Mouse (Mus musculus) heart, embryonic 15.5 days (tissue): Measurements from ENCODE around the gene Ncor1. TPM values are rescaled to one million over a fixed set of nuclear protein-coding genes. Genes with fewer than 3 reads are reported as not detected.
A peak's percentile ranks its signal among the peaks of the same experiment; 100 is the strongest.
"Not testable (repeated sequence)": the region's sequence is repeated elsewhere in the genome, so short reads cannot be mapped to it uniquely, and the experiment has no call there.

ENCODE experiments used
- ATAC-seq: fragments of 200-750 bp; cut with Nextera tagmentation; replicated peaks from 2 replicates; pipeline ENCODE4 v1.8.0; 2017; ENCODE audit warnings: low read depth, moderate TSS enrichment; ENCODE audit not compliant: insufficient number of reproducible peaks, insufficient read depth, low FRiP score
- H3K27ac ChIP-seq: fragments of 300-500 bp; sonication (generic); 2 replicates; pipeline ENCODE4 v1.5.1; 2015; ENCODE audit warnings: mild to moderate bottlenecking, inconsistent platforms
- H3K27me3 ChIP-seq: fragments of 300-500 bp; sonication (generic); 2 replicates; pipeline ENCODE4 v1.6.1; 2015; ENCODE audit warnings: inconsistent platforms
- H3K36me3 ChIP-seq: fragments of 300-500 bp; sonication (generic); 2 replicates; pipeline ENCODE4 v1.6.1; 2015; ENCODE audit warnings: mild to moderate bottlenecking, inconsistent platforms
- H3K4me1 ChIP-seq: fragments of 300-500 bp; sonication (generic); replicated peaks from 2 replicates; pipeline ENCODE4 v1.6.1; 2015; ENCODE audit warnings: inconsistent platforms
- H3K4me2 ChIP-seq: fragments of 300-500 bp; sonication (generic); 2 replicates; pipeline ENCODE4 v1.6.1; 2015; ENCODE audit warnings: inconsistent platforms, mild to moderate bottlenecking, moderate library complexity
- H3K4me3 ChIP-seq: fragments of 300-500 bp; sonication (generic); 2 replicates; pipeline ENCODE4 v1.5.1; 2015; ENCODE audit warnings: mild to moderate bottlenecking, inconsistent platforms
- H3K9ac ChIP-seq: fragments of 300-500 bp; sonication (generic); 2 replicates; pipeline ENCODE4 v1.6.1; 2015; ENCODE audit warnings: mild to moderate bottlenecking, inconsistent platforms
- H3K9me3 ChIP-seq: fragments of 300-500 bp; sonication (generic); replicated peaks from 2 replicates; pipeline ENCODE4 v1.6.1; 2016; ENCODE audit warnings: inconsistent platforms
- WGBS: fragments of 180-500 bp; shearing (Covaris S2); methylation state at CpG from one replicate; pipeline ENCODE4 v1.1.7; 2015; ENCODE audit warnings: mixed read lengths; 5-methylcytosine and 5-hydroxymethylcytosine counted together
- polyA plus RNA-seq: library from polyadenylated mRNA; unstranded; fragments of >200 nt; fragmentation: Nextera tagmentation; extraction: Ambion mirVana; gene quantifications from 2 replicates; pipeline ENCODE4 v1.2.1, GENCODE M21; 2015

The Ncor1 gene
- polyA plus RNA-seq, 1 experiment from 2014 or later = 112 TPM

DNA sequence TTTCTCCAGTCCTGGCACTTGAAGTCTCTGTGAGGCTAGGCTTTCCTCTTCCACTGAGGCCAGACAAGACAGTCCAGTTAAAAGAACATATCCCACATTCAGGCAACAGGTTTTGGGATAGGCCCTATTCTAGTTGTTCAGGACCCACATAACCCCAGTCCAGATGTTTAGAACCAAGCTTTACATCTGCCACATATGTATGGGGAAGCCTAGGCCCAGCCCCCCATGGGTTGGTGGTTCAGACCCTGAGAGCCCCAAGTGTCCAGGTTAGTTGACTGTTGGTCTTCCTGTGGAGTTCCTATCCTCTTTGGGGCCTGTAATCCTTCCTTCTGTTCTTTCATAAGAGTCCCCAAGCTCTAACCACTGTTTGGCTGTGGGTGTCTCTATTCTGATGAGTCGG is 170.6 kb downstream of the Ncor1 start:
- Histone ChIP-seq H3K9me3 (no peaks in the 10 kb centered on the region), H3K4me3 (no peak overlapping the region), H3K36me3 (peaks cover 38% of the 10 kb centered on the region; the same call in 1 of the 2 replicates), H3K4me2 (no peak overlapping the region), H3K27ac (no peak overlapping the region), H3K4me1 (no peaks in the 10 kb centered on the region; the same call in 1 of the 2 replicates), H3K9ac (no peak overlapping the region), H3K27me3 (no peaks in the 10 kb centered on the region)
- ATAC-seq = no peak
- WGBS = 94% methylated on average over 1 of the region's 1 CpGs

DNA sequence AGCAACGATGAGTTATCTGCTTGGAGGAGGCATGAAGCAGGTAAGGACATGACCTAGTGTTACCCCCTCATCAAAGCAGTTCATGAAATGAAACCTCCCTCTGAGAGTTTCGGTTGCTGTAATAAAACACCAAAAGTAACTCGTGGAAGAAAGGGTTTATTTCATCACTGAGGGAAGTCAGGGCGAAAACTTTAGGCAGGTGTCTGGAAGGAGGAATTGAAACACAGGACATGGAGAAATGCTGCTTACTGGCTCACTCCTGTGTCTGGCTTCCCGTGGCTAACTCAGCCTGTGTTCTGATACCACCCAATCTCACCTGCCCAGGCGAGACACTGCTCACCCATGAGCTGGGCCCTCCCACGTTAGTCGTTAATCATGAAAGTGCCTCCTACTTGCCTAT is 173.3 kb downstream of the Ncor1 start:
- H3K9me3 ChIP-seq = no peaks in the 10 kb centered on the region
- ATAC-seq = no peak
- no peak overlapping the region for H3K4me3 ChIP-seq
- H3K9ac ChIP-seq = no peak overlapping the region
- H3K36me3 ChIP-seq = peaks cover 33% of the 10 kb centered on the region; the same call in 1 of the 2 replicates
- H3K4me1 ChIP-seq = peaks cover 9% of the 10 kb centered on the region; the same call in 1 of the 2 replicates
- 80% methylated on average over 8 of the region's 8 CpGs for WGBS
- H3K27ac ChIP-seq = no peak overlapping the region
- no peaks in the 10 kb centered on the region for H3K27me3 ChIP-seq
- H3K4me2 ChIP-seq = no peak overlapping the region

DNA sequence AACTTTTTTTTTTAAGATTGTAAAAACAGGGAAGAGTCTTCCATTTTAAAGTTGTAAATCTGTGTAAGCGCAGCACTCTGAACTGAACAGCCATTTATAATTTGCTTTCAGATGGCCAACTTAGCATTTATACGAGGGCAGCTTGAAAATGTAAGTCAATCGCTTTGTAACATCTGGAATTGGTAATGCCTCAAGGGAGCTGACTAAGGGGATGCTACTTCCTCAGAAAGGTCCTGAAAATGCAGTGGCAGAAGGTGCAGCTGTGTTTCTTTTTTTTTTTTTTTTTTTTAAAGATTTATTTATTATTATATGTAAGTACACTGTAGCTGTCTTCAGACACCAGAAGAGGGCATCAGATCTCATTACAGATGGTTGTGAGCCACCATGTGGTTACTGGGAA is 174.3 kb downstream of the Ncor1 start:
- not testable (repeated sequence) for H3K4me2 ChIP-seq, ATAC-seq, H3K4me1 ChIP-seq, H3K9me3 ChIP-seq, H3K27ac ChIP-seq, H3K4me3 ChIP-seq, H3K9ac ChIP-seq, H3K27me3 ChIP-seq
- WGBS = 90% methylated on average over 3 of the region's 3 CpGs
- peaks cover 33% of the 10 kb centered on the region; the same call in 1 of the 2 replicates for H3K36me3 ChIP-seq

DNA sequence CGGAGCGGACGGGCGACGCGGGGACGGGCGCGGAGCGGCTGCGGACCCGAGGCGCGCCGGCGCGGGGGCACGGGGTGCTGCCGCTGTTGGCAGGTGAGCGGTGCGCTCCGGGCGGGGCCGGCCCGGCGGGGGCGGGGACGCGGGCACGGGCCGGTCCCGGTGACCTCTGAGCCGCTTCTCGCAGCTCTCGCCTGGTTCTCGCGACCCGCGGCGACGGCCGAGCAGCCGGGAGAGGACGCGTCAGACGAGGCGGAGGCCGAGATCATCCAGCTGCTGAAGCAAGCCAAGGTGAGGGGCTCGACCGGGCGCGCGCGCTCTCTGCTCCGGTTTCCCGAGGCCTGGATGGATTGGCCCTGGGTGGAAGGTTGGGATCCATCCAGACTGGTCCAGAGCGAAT is 176.7 kb downstream of the Ncor1 start:
- H3K27me3 ChIP-seq = no peaks in the 10 kb centered on the region
- WGBS = under 1% methylated on average over 57 of the region's 57 CpGs
- ATAC-seq = peak; percentile 82

DNA sequence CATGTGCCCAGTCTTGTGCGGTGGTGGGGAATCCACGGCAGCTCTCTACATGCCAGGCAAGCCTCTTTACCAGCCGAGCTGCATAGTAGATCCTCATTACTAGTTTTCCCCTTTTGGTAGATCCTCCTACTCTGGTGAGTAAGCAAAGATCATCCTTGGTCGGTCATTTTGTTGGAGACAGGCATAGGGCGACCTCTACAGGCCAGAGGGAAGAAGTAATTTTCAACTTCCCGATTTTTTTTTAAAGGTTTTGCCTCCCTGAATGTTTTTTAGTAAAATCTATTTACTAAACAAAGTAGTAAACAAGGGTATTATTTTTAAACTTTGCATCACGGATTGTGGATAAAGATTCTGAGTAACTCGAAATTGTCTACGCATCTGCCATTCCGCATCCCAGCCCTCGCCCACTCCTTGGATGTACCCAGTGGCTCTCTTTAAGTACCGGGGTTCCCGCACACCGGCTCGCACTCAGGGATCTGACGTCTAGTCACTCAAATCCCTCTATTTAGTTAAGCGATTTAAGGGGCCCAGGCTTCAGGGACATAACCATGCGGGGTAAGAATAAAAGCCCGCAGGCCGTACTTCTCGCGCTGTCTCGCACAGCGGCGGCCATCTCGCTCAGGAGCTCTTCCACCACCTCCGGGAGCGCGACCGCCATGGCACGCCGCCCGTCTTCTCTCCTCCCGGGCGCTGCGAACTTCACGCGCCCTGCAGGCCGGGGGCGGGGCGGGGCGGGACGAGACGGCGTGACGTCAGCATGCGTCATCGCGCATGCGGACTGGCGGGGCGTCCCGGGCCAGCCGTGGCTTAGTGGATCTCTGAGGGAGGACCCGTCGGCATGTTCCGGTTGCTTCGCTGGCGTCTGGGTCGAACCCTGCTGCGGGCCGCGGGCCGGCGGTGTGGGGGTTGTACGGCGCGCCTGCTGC is 177.4 kb downstream of the Ncor1 start, which contains the start of the genes Zswim7 and Ttc19:
TSS of gene Zswim7 (minus strand) at position 701 of the 926 bp plus-strand sequence.
TSS of gene Ttc19 (plus strand) at position 799 of the 926 bp plus-strand sequence.
- ATAC-seq = peak; percentile 95
- H3K9me3 ChIP-seq = no peaks in the 10 kb centered on the region
- H3K36me3 ChIP-seq = peaks cover 25% of the 10 kb centered on the region; the same call in 1 of the 2 replicates
- H3K27ac ChIP-seq = peak within 1 kb of the TSS; percentile 95
- H3K4me1 ChIP-seq = peaks cover 9% of the 10 kb centered on the region; the same call in 1 of the 2 replicates
- WGBS = under 1% methylated on average over 68 of the region's 68 CpGs
- peak within 1 kb of the TSS; percentile 71 for H3K9ac ChIP-seq
- H3K4me3 ChIP-seq = peak within 1 kb of the TSS; percentile 71
- no peaks in the 10 kb centered on the region for H3K27me3 ChIP-seq
- peak within 1 kb of the TSS; percentile 64 for H3K4me2 ChIP-seq

More for the DNA sequence above, 176.7 kb downstream of the Ncor1 start:
- Histone ChIP-seq H3K9ac (peak overlapping the region; percentile 71), H3K27ac (peak overlapping the region; percentile 95), H3K4me3 (peak overlapping the region; percentile 71), H3K4me1 (peaks cover 9% of the 10 kb centered on the region; the same call in 1 of the 2 replicates), H3K9me3 (no peaks in the 10 kb centered on the region), H3K36me3 (peaks cover 29% of the 10 kb centered on the region; the same call in 1 of the 2 replicates), H3K4me2 (peak overlapping the region; percentile 64)

DNA sequence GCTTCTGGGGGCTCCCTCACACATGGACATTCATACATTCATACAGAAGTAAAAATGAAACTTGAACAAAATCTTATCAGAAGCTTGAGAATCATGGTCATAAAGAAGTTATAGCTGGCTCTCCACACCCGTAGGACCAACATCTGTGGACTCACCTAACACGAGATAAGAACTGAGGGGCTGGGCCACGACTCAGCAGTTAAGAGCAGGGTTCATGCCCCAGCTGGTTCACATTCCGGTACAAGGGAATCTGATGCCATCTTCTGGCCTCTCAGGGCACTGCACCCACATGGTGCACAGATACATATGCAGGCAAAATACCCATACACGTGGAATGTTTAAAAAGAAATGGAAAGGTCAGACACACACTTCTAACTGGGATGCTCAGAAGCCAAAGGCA is 180.3 kb downstream of the Ncor1 start:
- no peak overlapping the region for H3K4me3 ChIP-seq
- no peak overlapping the region for H3K4me2 ChIP-seq
- ATAC-seq = no peak
- no peaks in the 10 kb centered on the region for H3K9me3 ChIP-seq
- H3K36me3 ChIP-seq = 0 out of 2 replicates have a peak, but pooled peaks cover 3% of the 10 kb centered on the region
- no peaks in the 10 kb centered on the region for H3K27me3 ChIP-seq
- H3K4me1 ChIP-seq = peaks cover 9% of the 10 kb centered on the region; the same call in 1 of the 2 replicates
- 12% methylated on average over 5 of the region's 5 CpGs for WGBS
- H3K27ac ChIP-seq = no peak overlapping the region
- no peak overlapping the region for H3K9ac ChIP-seq

DNA sequence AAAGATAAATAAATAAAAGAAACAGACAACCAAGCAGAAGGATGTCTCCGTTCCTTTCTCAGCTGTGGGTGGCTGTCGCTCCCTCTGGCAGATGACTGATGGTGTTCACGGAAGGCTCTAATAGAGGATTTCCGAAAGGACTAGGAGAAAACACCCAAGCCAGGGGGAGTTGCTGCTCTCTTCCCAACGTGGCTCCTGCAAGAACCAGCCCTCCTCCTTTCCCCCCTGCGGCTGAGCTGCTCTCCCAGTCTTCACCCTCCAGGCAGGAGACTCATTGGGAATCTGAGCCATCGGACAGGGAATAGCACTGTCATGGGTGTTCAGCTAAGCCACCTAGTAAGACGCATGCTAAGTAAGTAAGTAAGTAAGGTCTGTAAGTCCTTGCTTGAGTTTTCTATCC is 181.3 kb downstream of the Ncor1 start:
- WGBS = 54% methylated on average over 8 of the region's 8 CpGs
- ATAC-seq = no peak
- no peaks in the 10 kb centered on the region for H3K27me3 ChIP-seq
- H3K9ac ChIP-seq = no peak overlapping the region
- H3K4me1 ChIP-seq = peaks cover 7% of the 10 kb centered on the region; the same call in 1 of the 2 replicates
- H3K9me3 ChIP-seq = no peaks in the 10 kb centered on the region
- H3K36me3 ChIP-seq = no peaks in the 10 kb centered on the region
- H3K27ac ChIP-seq = no peak overlapping the region
- no peak overlapping the region for H3K4me3 ChIP-seq
- H3K4me2 ChIP-seq = no peak overlapping the region

DNA sequence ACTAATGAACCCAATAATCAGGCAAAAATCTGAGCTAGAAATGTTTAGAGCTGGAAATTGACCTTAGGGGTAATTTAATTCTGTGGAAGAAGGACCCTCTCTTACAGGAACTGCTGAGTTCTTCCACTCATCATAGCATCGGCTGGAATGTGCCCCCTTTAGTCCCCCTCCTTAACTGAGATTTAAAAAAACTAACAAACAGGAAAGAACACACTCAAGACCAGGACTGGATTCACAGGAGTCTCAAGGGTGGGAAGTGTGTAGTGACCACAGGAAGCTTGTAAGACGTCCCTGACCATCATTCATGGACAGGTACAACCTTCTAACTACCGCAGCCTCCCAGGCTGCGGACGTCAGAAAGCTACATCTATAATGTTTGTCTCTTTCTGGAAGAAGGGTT is 187.5 kb downstream of the Ncor1 start:
- ATAC-seq = no peak
- WGBS = 57% methylated on average over 5 of the region's 5 CpGs

DNA sequence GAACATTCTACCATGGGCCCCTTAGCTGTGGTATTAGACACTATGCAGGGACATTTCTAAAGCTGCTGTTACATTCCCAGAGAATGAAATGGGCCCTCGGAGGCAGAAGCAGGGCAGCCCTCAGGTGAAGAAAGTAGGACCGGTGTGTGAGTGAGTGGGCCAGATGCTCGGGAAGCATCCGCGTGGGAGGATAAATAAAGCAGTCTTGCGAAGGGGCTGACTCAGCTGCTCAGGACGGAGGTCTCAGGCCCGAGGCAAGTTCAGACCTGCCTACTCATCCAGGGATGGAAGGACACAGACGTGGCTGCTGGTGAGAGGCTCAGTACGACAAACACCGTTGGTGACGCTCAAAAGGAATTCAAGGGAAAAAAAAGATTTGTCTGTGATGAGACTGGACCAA is 189.2 kb downstream of the Ncor1 start:
- no peaks in the 10 kb centered on the region for H3K36me3 ChIP-seq
- H3K27ac ChIP-seq = no peak overlapping the region
- H3K9me3 ChIP-seq = no peaks in the 10 kb centered on the region
- WGBS = 71% methylated on average over 12 of the region's 12 CpGs
- no peak overlapping the region for H3K4me2 ChIP-seq
- no peaks in the 10 kb centered on the region for H3K4me1 ChIP-seq
- no peaks in the 10 kb centered on the region for H3K27me3 ChIP-seq
- ATAC-seq = no peak
- H3K9ac ChIP-seq = no peak overlapping the region
- no peak overlapping the region for H3K4me3 ChIP-seq

More for the DNA sequence above, 187.5 kb downstream of the Ncor1 start:
- H3K27ac ChIP-seq = no peak overlapping the region
- H3K4me3 ChIP-seq = no peak overlapping the region
- no peak overlapping the region for H3K4me2 ChIP-seq
- H3K27me3 ChIP-seq = no peaks in the 10 kb centered on the region
- no peaks in the 10 kb centered on the region for H3K4me1 ChIP-seq
- no peaks in the 10 kb centered on the region for H3K36me3 ChIP-seq
- no peak overlapping the region for H3K9ac ChIP-seq
- no peaks in the 10 kb centered on the region for H3K9me3 ChIP-seq

DNA sequence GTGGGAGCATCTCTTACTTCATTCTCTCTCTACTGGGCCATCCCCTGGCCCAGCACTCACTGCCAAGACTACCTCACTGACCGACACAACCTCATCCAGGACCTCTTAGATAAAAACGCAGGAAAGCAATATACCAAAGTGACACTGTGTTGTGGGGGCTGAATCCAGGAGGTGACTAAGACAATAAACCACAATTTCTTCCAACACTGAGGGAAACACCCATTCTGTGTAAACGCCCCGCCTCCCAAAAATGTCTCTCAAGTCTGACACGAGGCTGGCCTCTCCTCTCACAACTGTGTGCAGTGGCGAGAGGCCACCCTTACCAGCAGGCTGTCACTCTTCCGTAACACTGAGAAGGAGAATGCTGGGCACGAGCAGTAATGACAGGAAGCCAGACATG is 190.0 kb downstream of the Ncor1 start:
- Histone ChIP-seq H3K27me3 (no peaks in the 10 kb centered on the region), H3K9ac (no peak overlapping the region), H3K4me2 (no peak overlapping the region), H3K9me3 (no peaks in the 10 kb centered on the region), H3K4me3 (no peak overlapping the region), H3K27ac (no peak overlapping the region), H3K36me3 (no peaks in the 10 kb centered on the region), H3K4me1 (no peaks in the 10 kb centered on the region)
- ATAC-seq = no peak
- 67% methylated on average over 8 of the region's 8 CpGs for WGBS

DNA sequence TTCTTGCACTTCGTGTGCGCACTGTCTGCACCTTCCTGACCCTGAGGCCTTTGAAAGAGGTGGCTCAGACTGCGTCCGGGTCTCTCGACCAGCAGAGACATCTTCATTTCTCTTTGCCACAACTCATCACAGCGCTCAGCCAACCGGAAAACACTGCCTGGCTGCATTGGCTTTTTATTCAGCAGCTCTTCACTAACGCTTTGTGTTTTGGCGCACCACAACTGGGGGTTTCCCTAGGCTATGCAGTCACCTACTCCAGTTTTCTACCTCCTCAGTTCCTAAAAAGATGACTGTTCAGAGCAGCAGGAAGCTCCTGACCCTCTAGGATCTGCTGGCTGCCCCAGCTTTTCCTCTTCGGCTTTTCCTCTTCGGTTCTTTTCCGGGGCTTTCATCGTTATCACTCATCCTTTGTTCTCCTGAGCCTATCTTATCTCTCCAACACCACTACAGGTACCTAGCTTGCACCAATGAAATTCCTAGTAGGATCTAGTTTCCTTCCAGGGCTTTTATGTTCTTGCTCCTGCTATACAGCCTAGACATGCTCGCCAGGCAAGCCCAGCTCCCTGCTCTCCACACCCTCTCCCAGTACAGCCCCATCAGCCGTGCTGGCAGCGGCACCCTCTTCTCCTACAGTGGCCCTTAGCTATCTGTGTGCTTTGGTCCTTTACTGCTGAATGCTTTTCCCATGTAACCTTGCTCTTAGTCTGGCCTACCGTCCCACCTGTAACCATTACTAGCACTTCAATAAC is 191.7 kb downstream of the Ncor1 start:
- Histone ChIP-seq H3K9ac (no peak overlapping the region), H3K27ac (no peak overlapping the region), H3K4me1 (no peaks in the 10 kb centered on the region), H3K4me3 (no peak overlapping the region), H3K4me2 (no peak overlapping the region), H3K27me3 (no peaks in the 10 kb centered on the region), H3K36me3 (no peaks in the 10 kb centered on the region), H3K9me3 (no peaks in the 10 kb centered on the region)
- no peak for ATAC-seq
- 53% methylated on average over 17 of the region's 17 CpGs for WGBS
